Mouse (Mus musculus) kidney, adult 2 months (tissue): ENCODE measurements at regions not wholly inside any gene's neighbourhood (a gene's known extent, or its start where the extent isn't known, plus 50 kb on each side); places are given as distances from the start of the nearest gene placed in this dataset.

ENCODE experiments used
- CTCF ChIP-seq: fragments of 200-500 bp; conservative IDR thresholded peaks from 2 replicates; pipeline ENCODE4 v1.5.1; 2011; ENCODE audit warnings: low read depth, mild to moderate bottlenecking, control low read depth, low read length, moderate library complexity, mixed read lengths; ENCODE audit not compliant: insufficient read depth, insufficient read length
- POLR2A ChIP-seq: fragments of 200-500 bp; IDR thresholded peaks from one replicate; pipeline ENCODE4 v1.6.1; 2011; ENCODE audit warnings: low read depth, low read length, control low read depth

DNA sequence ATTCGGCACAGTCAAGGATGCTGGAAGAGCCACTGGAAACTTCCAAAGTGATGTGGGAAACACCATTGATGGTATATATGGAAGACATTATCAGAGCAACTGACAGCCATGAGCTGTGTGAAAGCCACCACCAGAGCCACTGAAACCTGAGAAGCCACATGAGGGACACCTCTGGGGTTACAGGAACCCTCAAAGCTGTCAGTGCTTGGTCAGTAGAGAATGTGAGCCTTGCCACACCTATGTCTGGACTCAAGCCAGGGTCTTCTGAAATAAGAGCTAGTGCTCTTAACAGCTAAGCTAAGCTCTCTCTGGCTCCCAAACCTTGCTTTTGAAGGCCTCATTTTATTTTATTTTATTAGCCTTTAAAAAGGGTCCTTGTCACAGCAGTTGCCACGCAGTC is 170.2 kb upstream of the Rapgef5 start:
- TF ChIP-seq CTCF (no peak), POLR2A (no peak)
